Mouse (Mus musculus) liver, embryonic 14.5 days (tissue): ENCODE data around the gene Nhsl2.

Experiments used
- CTCF ChIP-seq: IDR thresholded peaks from 2 replicates; pipeline ENCODE4 v1.5.1; 2016; ENCODE audit warnings: antibody characterized with exemption, low read depth, control low read depth
- EP300 ChIP-seq: IDR thresholded peaks from 2 replicates; pipeline ENCODE4 v1.6.1; 2016; ENCODE audit warnings: antibody characterized with exemption, low read depth

GRCm38 (mm10) chrX:101963711-101964110, 114.5 kb downstream of the Nhsl2 start:
- TF ChIP-seq CTCF (no peak), EP300 (no peak)
